Mouse (Mus musculus) thymus, postnatal 14 days (tissue): ENCODE data around the gene Gm3012.
"Not testable (repeated sequence)": the region's sequence is repeated elsewhere in the genome, so short reads cannot be mapped to it uniquely, and the experiment has no call there.

Experiments
- DNase-seq: peaks from one replicate; pipeline ENCODE4 v3.0.0; 2021

Gm3012 gene

GRCm38 (mm10) chr14:3634212-3634611 is at the start of gene Gm3012:
Gene Gm3012 (plus strand): TSS chr14:3634512.
- not testable (repeated sequence) for DNase-seq

DNA sequence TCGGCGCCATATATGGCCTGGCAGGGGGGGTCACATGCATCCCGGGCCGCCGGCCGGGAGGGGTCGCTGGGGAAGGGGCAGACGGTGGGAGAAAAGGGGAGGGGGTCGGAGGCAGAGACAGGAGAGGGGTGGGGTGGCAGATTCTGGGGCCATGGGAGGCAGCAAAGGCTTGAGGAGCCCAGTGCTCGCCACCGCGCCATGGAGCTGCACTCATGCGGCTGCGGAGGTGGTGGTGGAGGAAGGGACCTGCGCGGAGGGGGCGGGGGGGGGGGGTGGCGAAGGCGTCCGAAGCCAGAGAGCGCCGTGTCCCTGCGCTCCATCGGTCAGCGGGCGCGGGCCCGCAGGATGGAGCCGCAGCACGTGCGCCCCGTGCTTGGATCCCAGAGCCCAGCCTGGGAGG is 17.4 kb downstream of the Gm3012 start, which contains the start of gene Gm3020:
Gene Gm3020 (plus strand): TSS at position 301 of the 400 bp plus-strand sequence.
- not testable (repeated sequence) for DNase-seq

GRCm38 (mm10) chr14:3688483-3688882 is 54.2 kb downstream of the Gm3012 start, which contains the start of gene Gm3043:
Gene Gm3043 (plus strand): TSS chr14:3688783.
- DNase-seq, result not testable (repeated sequence)
